Mouse (Mus musculus) fat pad, adult 2 months (tissue): Measurements from ENCODE around the gene Mical3.

Experiments used
- DNase-seq: peaks from one replicate; pipeline ENCODE4 v3.0.0-alpha.2; 2011; ENCODE audit warnings: low read depth, low spot score; ENCODE audit errors: extremely low read depth

The Mical3 gene

DNA sequence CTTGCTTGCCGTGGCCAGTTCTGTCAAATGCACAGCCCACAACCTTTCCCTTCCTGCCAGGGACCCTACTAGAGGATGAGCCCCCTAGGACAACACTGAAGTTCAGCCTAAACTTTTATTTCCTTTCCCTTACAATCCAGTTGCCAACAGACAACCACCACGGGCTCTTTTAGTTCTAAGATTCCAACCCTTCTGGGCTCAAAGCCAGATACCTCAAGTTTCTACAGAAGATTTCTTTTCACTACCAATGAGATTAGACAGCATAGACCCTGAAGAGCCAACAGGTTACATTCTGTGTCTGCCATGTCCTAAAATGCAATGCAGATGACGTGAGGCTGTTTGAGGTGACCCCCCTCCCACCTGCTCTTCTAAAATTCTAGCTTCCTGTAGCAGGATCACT lies 75.3 kb downstream of the Mical3 start:
- no peak for DNase-seq

DNA sequence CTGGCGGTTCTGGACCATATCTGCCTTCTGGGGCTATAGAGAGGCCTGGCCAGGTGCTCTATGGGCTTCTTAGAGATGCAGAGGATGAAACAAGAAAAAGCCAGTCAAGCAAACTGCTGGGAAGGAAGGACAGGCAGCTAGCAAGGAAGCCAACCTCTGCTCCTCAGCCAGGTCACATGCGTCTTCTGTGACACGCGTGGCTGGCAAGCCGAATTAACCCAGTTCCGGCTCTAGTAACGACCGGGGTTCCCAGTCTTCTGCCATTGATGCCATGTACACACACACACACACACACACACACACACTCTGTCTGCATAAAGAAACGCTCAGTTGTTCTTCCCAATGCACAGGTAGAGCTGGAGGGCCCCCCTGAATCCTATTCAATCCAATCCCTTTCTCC lies 75.9 kb downstream of the Mical3 start:
- DNase-seq = no peak

DNA sequence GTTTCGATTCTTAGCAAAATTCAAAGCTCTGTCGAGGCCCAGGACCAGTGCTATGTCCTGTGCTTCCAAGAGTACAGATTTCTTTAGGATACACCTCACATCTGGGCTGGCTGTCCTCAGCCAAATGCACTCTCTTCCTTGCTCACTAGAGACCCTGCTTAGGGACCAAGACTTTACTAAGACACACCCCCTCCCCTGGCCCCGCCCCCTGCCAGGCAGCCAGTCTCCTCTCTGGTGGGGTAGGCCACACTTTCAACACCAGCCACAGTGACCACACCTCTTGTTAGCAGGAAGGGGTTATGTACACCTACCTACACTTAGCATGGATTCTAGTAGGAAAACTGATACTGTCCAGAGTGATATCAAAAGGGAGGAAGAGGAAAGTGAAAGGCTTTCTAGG lies 76.5 kb downstream of the Mical3 start:
- DNase-seq = no peak

DNA sequence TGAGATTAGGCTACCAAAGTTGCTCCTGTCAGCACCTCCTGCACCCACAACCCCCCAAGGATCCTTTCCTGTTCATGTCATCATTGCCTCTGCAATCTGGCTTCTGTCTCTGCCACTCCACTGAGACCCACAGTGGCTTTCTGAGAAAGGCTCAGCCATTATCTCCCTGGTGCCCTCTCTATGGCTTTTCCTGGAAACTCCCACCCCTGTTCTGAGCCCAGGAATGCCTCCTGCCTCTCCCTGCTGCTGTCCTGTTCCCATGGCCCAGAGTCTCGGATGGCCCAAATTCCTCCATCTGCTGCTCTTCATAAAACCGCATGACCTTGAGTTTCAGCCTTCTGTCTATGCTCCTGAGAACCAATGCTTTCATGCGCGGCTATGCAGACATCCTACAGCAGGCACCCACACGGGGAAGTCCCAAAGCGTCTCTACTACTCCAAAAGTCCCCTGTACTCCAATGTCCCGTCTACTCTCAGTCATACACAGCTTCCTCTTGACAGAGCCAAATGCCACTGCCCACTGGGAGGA lies 77.2 kb downstream of the Mical3 start:
- DNase-seq = no peak

DNA sequence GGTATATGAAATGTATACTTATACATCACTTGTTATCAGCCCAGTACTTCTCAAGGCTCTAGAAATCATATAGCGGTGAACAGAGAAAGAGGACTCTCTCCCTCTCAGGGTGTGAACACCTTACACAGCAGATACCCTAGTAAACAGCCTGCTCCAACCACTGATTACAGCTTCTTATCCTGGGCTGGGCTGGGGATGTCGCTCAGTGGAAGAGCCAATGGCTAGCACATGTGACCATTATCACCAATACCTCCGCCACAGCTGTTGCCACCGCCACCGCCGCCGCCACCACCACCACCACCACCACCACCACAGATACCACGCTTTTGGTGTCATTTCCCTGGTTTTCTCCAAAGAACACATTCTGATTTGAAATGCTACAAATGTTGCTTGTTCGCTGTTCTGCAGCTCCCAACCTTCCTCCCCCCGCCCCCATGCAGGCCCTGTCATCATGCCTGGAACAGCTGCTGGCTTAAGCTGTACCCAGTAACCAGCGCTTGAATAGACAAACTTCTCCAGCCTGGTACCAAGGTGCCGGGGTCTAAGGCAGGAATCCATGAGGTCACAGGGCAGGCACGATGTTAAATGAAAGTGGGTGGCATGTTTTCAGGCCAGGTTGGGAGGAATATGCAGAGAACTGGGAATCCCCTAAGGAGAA lies 78.7 kb downstream of the Mical3 start:
- no peak for DNase-seq

DNA sequence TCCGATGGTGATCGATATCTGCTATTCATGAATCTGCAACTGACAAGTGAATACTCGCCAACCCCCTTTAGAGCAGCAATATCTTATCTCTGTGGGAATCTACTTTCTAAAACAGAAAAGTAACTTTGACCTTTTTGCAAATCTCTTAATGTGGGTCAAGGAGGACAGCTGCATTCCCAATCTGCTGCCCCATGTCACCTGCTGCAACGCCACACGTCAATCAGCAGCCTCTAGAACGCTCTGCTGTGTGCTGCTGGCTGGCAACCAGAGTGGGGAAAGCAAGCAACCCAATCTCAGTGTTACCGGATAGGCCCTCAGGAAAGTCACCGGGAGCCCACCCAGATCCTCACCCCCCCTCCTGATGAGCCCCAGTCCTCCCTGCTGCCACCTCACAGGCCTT lies 79.4 kb downstream of the Mical3 start:
- DNase-seq = no peak

DNA sequence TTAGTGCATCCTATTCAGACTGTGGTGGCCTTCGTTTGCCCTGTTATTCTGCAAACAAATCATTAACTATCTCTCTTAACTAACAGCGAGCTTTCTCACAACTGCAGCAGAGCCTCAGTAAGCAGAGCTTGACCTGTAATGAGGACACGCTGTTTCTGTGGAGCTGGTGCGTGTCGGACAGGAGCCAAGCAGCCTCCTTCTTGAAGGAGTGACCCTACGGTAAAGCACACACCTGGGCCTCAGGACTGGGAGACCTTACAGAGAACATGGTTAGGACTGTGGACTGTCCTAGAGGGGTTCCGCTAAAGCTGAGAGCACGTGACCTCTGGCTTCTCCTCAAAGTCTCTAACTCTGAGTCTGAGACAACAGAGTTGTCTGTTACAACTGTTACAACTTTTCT lies 82.1 kb downstream of the Mical3 start:
- DNase-seq = no peak

DNA sequence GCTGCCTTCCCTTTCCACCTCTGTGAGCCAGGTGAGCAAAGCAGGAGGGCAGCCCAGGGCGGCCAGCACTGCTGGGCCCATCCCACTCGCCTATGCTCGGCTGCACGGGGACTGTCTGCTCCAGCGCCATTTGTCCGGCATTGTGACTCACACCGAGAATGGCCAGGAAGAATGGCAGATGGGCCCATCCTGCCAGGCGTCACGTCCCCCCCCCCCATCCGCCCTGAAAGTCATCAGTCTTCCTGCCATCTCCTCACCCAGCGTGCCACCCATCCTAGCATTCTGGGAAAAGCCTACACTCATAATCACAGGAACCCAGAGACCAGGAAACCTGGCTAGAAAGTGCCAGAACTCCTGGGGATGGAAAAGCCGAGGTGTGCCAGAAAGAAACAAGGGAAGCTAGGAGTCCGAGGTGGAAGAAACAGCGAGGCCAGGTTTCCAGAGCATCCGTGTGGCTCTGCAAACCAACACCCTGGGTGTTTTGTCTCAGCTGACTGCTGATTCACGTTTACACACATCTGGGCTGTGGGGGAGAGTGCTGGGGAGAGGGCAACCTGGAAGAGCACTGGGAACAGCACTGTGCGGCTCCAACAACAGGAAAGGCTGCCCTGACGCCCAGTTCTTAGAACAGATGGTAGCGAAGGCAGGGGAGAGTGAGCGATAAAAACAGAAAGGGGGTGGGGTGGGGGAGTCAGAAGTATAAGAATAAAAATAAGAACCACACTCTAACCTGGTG lies 85.3 kb downstream of the Mical3 start:
- no peak for DNase-seq

DNA sequence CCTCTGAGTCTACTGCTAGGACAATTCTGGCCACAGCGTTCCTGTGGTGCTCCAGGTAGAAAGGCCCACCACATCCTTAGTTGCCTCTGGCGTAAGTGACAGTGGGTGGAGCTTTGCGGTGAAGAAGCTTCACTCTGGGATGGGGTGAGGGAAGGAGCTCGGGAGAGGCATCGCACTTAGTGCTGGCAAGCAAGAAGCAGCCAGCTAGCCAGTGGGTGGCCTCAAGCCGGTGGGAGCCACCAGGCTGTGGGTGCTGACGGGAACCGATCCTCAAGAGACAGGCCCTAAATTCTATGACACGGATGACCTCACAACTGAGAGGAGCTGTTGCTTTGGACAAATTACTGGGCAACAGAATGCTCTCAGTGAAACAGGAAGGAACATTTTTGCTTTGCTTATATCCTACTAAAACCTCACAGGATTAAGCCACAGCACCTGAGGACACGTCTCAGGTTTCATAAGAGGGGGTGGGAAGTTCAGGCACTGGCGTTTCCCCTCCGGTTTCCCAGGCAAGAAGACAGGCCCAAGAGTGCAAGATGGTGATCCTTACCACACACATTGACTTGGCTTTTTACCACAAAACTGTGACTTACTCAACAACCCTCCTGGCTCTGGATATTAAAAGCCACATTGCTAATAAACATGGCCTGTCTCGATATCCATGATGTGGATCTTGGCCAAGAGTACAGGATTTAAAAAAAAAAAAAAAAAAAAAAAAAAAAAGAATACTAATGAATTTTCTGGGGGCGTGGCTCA lies 87.2 kb downstream of the Mical3 start:
- DNase-seq = peak; percentile 98

DNA sequence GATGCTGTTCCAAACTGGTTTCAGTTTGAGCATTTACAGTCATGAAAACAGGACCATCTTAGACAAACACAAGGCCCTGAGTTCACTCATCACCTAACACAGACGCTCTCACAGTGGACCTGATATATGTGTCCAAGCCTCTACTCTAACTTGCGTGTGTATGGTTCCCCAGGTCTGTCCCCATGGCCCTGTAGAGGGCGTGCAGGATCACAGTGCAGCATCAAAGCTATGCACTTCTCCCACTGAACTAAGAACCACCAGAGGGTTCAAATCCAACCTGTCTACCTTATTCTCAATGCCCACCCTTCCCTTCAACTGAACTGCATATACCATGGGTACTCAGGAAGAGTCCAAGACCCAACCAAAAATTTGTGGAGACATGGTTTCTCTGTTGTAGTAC lies 91.1 kb downstream of the Mical3 start:
- no peak for DNase-seq

DNA sequence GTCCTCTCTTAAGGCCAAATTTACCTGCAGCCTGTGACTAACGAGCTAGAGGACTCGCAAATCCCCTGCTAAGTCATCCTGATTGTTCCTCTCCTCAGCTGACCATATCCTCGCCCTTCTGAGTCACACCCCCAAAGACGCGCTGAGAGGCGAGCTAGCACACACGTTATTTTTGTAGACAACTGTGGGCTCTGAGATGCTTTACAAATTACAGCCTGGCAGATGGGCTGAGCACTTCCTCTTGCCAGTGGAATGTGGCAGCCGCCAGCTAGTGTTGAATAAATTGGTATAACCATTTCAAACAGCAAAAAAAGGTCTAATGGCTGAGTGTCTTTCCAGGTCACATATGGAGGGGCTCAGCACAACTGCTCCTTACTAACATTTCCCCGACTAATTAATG lies 91.5 kb downstream of the Mical3 start:
- DNase-seq = no peak

DNA sequence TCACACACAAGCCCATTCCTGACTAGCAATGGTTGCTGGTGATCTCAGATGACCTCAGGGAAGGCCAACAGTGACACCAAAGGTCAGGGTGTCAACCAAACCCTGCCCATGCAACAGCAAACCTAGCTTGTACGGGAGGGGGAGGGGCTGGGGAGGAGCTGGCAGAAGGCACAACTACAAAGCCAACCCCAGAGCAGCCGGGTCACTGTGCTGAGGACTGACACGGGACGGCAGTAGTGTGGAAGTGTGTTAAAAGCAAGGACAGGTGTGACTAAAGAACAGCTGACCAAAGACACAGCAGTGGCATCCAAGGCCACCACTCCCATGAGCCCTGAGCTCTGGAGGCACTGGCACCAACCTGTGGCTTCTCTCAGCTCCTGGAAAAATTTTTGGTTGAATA lies 93.7 kb downstream of the Mical3 start:
- DNase-seq = no peak

DNA sequence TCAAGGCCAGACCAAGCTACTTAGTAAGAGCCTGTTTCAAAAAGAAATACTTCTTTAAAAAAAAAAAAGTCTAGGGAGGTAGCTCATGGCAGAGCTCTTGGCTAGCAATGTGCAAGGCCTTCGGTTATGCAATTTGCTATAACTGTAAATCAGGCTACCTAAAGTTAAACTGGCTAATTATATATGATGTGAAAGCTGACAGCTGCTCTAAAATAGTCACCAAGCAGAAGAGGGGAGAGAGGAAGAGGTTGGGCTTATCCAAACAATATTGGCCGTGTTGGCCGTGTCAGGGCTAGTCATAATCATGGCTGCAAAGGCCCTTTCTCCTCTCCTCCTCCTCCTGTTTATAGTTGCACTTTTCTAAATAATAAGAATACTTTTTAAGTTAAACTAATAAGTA lies 94.9 kb downstream of the Mical3 start:
- no peak for DNase-seq

DNA sequence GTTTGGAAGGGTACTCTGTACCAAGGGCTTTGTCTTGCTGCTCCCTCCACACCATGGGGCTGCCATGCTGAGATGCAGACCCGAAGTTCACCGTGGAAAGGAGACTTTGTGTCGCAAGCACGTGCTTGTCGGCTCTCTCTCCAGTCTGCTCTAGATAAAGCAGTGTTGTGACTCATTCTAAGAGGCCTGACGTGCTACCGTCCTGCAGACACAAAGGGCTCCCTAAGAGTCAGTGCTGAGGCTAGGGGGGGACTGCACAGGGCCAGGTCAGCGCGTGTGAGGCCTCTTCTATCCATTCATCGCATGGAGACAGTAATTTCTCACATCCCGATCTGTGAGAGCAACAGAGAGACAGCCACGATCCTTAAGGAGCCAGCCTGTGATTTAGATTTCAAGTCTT lies 95.5 kb downstream of the Mical3 start:
- DNase-seq = no peak

DNA sequence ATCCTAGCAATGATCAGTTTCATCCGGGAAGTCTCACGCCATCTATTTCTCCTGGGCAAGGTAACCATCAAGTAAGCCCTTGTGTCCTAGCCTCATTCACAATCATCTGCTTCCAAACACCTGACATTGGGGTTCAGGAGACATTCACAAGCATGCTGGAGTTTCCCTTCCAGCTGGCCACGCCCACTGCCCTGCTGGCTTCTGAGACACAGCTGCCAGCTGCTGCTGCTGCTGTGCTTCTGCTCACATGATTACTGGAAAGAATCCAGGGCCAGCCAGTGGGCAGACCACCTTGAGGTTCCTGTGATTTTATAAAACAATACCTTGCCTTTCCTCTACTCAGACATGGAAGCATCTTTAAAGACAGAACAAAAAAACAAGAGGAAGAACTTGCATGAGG lies 97.5 kb downstream of the Mical3 start:
- no peak for DNase-seq

DNA sequence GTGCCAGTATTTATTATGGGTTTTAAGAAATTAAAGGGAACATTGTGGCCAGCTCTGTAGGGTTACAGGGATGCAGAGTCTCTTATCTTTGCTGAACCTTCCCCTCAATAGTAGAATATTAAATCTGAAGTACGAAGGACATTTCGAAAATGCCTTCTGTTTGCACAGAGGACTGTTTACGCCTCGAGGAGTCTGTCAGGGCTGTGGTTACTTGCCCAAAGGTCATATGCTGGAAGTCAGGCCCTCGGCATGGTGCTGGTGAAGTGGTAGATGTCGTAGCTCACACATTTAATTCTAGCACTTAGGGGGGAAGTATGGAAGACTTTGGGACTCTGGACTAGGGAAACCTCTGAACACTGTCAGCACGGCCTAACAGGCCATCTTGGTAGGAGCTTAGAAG lies 99.4 kb downstream of the Mical3 start:
- no peak for DNase-seq

DNA sequence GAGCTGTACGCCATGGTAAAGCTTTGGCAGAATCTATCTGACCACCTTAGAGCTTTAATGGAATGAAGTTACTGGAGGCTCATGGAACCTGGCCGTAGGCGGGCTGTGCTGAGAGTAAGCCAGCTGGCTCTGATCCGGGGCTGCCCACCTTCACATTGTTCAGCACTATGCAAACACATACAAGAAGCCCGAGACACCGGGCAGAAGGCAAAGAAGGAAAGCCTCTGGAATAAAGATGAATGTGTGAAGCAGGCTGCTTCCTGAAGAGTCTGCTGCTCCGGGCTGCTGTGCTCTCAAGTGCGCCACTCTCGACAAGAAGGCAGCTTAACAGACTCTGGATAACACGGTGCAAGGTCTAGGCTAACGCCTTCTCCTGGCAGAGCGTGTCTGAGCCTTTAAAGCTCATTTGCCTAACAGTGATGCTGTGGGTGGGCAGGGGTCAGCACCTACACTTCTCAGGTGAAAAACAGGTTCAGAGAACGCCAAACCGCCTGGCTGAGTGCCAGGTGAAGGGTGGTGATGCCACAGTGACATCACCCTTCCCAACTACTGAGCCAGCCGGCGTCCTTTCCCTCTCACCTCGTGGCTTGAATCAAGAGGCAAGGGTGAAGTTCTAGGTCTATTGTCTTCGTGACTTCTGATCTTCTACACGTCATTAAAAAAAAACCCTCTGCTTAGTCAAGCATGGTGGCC lies 100.8 kb downstream of the Mical3 start:
- DNase-seq = no peak

DNA sequence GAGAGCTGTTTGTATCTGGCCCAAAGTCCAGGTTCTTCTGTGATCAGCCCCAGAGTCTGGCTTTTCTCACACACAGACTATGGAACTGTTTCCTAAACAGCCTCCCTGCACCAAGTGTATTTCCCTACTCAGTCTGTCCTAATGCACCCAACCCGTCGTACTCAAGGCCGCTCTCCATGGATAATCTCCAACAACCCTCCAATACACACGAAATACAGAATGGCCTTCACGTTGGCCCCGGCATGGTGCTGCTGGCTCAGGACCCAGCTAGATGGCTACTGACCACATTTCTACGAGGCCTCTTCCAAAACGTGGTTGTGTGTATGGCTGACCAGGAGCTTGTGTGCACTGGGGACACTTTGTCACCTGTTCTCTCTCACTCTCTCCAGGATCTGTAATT lies 102.3 kb downstream of the Mical3 start:
- no peak for DNase-seq

DNA sequence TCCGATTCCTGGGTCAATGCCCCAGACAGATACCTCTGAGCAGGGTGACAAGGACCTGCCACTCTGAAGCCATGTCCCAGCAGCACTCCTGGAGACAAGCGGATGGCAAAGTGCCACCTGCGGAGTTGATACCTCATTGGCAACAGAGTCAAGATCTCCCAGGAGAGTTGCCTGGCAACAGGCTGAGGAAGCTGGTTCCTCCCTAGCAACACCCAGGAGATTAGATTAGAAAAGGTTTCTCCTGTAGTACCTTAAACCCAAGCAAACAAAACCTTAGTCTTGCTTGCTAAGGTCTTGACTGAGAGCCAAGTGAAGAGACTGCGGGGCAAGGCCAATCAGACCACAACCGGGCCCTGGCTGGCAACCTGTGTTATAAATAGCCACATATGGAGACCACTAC lies 103.5 kb downstream of the Mical3 start:
- no peak for DNase-seq

DNA sequence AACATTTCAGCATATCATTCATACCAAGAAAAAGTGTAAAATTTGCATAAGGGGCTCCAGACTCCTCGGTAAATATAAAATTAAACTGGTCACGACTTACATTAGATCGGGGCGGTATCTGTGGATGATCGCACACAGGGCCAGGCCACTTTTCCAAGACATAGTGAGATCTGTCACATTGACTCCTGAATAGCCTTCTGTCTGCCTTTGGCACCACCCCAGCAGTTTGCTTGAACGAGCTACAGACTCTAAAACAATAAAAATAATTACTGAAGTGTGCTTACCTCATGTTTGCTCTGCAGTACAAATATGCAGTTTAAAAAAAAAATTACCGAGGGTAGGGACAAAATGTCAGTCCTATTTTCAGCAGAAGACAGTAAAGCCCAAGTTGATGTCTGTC lies 103.9 kb downstream of the Mical3 start:
- no peak for DNase-seq

DNA sequence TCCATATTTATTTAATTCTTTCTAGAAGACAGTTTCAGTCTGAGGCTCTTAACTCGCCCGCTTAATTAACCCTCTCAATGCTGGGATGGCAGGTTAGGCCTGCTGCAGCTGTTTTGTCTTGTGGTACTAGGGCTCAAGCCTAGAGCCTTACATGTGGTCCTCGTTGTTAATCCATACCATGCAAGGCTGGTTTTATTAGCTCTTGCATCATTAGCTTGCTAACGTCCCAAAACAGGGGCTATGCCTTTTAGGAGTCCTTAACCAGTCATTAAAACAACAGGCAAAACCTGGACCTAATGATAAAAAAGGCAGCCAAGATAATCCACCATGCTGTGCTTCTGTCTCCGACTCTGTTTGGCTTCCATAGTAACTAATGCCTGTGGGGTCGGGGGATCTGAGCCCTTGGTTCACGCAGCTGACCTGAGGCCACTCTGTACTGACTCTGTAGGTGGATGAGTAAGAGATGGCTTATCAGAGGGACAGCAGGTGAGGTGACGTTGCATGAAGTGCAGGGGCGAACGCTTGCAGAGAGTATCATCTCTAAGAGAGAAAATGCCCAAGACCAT lies 104.7 kb downstream of the Mical3 start:
- DNase-seq = no peak
